Mouse (Mus musculus) urinary bladder, adult 2 months (tissue): ENCODE results near the gene Bmpr2. TPM values are rescaled to one million over a fixed set of nuclear protein-coding genes. Genes with fewer than 3 reads are reported as not detected.

Source experiments
- polyA plus RNA-seq: library from polyadenylated mRNA; depleted of rRNA; stranded (reverse); fragments of >200 nt; gene quantifications from 2 replicates; pipeline ENCODE4 v1.2.3, GENCODE M21; 2012; rRNA removed

Bmpr2 gene
- polyA plus RNA-seq, 1 experiment: 15.4 TPM

Other genes starting within 250 kb of the Bmpr2 start
- 31.4 and 38.5 TPM in 2 replicates for gene Gm973, start 247.1 kb upstream of the Bmpr2 start, polyA plus RNA-seq
- gene Sumo1, start 92.6 kb upstream of the Bmpr2 start, polyA plus RNA-seq: 94.2 and 96.4 TPM in 2 replicates
- gene Nop58, start 78.4 kb upstream of the Bmpr2 start, polyA plus RNA-seq: 44.6 and 51.6 TPM in 2 replicates
- 8.6 and 11.2 TPM in 2 replicates for gene Fam117b, start 149.6 kb downstream of the Bmpr2 start, polyA plus RNA-seq